Mouse (Mus musculus) urinary bladder, postnatal 0 days (tissue): Measurements from ENCODE around the gene Gm21732. TPM values are rescaled to one million over a fixed set of nuclear protein-coding genes. Genes with fewer than 3 reads are reported as not detected.

Experiments
- polyA plus RNA-seq: library from polyadenylated mRNA; unstranded; fragments of >200 nt; fragmentation: Nextera tagmentation; extraction: Ambion mirVana; gene quantifications from 2 replicates; pipeline ENCODE4 v1.2.1, GENCODE M21; 2015

Gm21732 gene
- not detected in 2 replicates for polyA plus RNA-seq

GRCm38 (mm10) chrY:38575591-38575990 lies at the start of gene Gm21732:
Gm21732 (minus strand) TSS chrY:38575691.

Other genes starting within 250 kb of the Gm21732 start
- not detected in 2 replicates for gene Gm20897, start 73.5 kb downstream of the Gm21732 start, polyA plus RNA-seq